Mouse (Mus musculus) midbrain, embryonic 11.5 days (tissue): ENCODE results near the gene Cracr2a. TPM values are rescaled to one million over a fixed set of nuclear protein-coding genes. Genes with fewer than 3 reads are reported as not detected.

Experiments
- ATAC-seq: fragments of 200-750 bp; cut with Nextera tagmentation; 2 replicates; pipeline ENCODE4 v1.8.0; 2017; ENCODE audit warnings: moderate TSS enrichment, moderate library complexity; ENCODE audit not compliant: low FRiP score
- DNase-seq: peaks from one replicate; pipeline ENCODE4 v3.0.0; 2015; ENCODE audit warnings: low spot score; ENCODE audit errors: missing footprints
- H3K27ac ChIP-seq: fragments of 300-500 bp; sonication (generic); 2 replicates; pipeline ENCODE4 v1.5.1; 2014; ENCODE audit warnings: low read depth, low read length
- H3K27me3 ChIP-seq: fragments of 300-500 bp; sonication (generic); 2 replicates; pipeline ENCODE4 v1.6.1; 2014; ENCODE audit warnings: mild to moderate bottlenecking, low read length, moderate library complexity, mixed read lengths; ENCODE audit not compliant: control insufficient read depth, insufficient read depth
- H3K36me3 ChIP-seq: fragments of 300-500 bp; sonication (generic); 2 replicates; pipeline ENCODE4 v1.6.1; 2014; ENCODE audit warnings: mild to moderate bottlenecking, low read length, moderate library complexity, mixed read lengths; ENCODE audit not compliant: control insufficient read depth, insufficient read depth
- H3K4me1 ChIP-seq: fragments of 300-500 bp; sonication (generic); 2 replicates; pipeline ENCODE4 v1.6.1; 2014; ENCODE audit warnings: low read length; ENCODE audit not compliant: control insufficient read depth, insufficient read depth
- H3K4me2 ChIP-seq: fragments of 300-500 bp; sonication (generic); 2 replicates; pipeline ENCODE4 v1.6.1; 2014; ENCODE audit warnings: mild to moderate bottlenecking, moderate library complexity
- H3K4me3 ChIP-seq: fragments of 300-500 bp; sonication (generic); 2 replicates; pipeline ENCODE4 v1.5.1; 2014; ENCODE audit warnings: low read depth, low read length
- H3K9ac ChIP-seq: fragments of 300-500 bp; sonication (generic); 2 replicates; pipeline ENCODE4 v1.6.1; 2014; ENCODE audit warnings: low read length
- H3K9me3 ChIP-seq: fragments of 300-500 bp; sonication (generic); 2 replicates; pipeline ENCODE4 v1.6.1; 2016; ENCODE audit warnings: low read length; ENCODE audit not compliant: control insufficient read depth
- WGBS: fragments of 180-500 bp; shearing (Covaris S2); extraction: QIAGEN DNeasy Blood & Tissue Kit; methylation state at CpG from one replicate; pipeline ENCODE4 v1.1.7; 2014; 5-methylcytosine and 5-hydroxymethylcytosine counted together
- polyA plus RNA-seq: library from polyadenylated mRNA; unstranded; fragments of >200 nt; fragmentation: Nextera tagmentation; extraction: Ambion mirVana; gene quantifications from 2 replicates; pipeline ENCODE4 v1.2.1, GENCODE M21; 2014

Cracr2a gene
- polyA plus RNA-seq, 1 experiment from 2014 or later, result 0.34 TPM

GRCm38 (mm10) chr6:127578316-127578715 lies 17.2 kb downstream of the Cracr2a start:
- no peaks in the 10 kb centered on the region for H3K9me3 ChIP-seq
- H3K4me3 ChIP-seq, result no peak overlapping the region
- DNase-seq (peak; percentile 74), ATAC-seq (no peak)
- H3K36me3 ChIP-seq, result no peaks in the 10 kb centered on the region
- WGBS, result 75% methylated on average over 7 of the region's 7 CpGs
- no peaks in the 10 kb centered on the region for H3K4me1 ChIP-seq
- no peaks in the 10 kb centered on the region for H3K27me3 ChIP-seq
- no peak overlapping the region for H3K27ac ChIP-seq
- H3K9ac ChIP-seq, result no peak overlapping the region
- no peak overlapping the region for H3K4me2 ChIP-seq

- Histone ChIP-seq H3K27me3 (no peaks in the 10 kb centered on the region), H3K4me2 (no peak overlapping the region), H3K27ac (no peak overlapping the region), H3K9ac (no peak overlapping the region), H3K9me3 (no peaks in the 10 kb centered on the region), H3K4me1 (no peaks in the 10 kb centered on the region), H3K4me3 (no peak overlapping the region), H3K36me3 (no peaks in the 10 kb centered on the region)
- WGBS, result 72% methylated on average over 5 of the region's 5 CpGs
- ATAC-seq (no peak), DNase-seq (peak; percentile 66)
Measured at GRCm38 (mm10) chr6:127578810-127579209, 17.7 kb downstream of the Cracr2a start.

GRCm38 (mm10) chr6:127581915-127582314 lies 20.8 kb downstream of the Cracr2a start:
- WGBS, result 59% methylated on average over 12 of the region's 12 CpGs
- H3K27ac ChIP-seq, result no peak overlapping the region
- no peak overlapping the region for H3K4me3 ChIP-seq
- H3K9ac ChIP-seq, result no peak overlapping the region
- DNase-seq (no peak), ATAC-seq (no peak)
- no peaks in the 10 kb centered on the region for H3K27me3 ChIP-seq
- no peaks in the 10 kb centered on the region for H3K9me3 ChIP-seq
- H3K36me3 ChIP-seq, result no peaks in the 10 kb centered on the region
- H3K4me1 ChIP-seq, result no peaks in the 10 kb centered on the region
- no peak overlapping the region for H3K4me2 ChIP-seq

GRCm38 (mm10) chr6:127582391-127583176 lies 21.4 kb downstream of the Cracr2a start:
- Histone ChIP-seq H3K4me1 (no peaks in the 10 kb centered on the region), H3K27ac (no peak overlapping the region), H3K27me3 (no peaks in the 10 kb centered on the region), H3K4me3 (no peak overlapping the region), H3K36me3 (no peaks in the 10 kb centered on the region), H3K9me3 (no peaks in the 10 kb centered on the region), H3K9ac (no peak overlapping the region; the same call in 1 of the 2 replicates), H3K4me2 (peak overlapping the region; percentile 6; the same call in 1 of the 2 replicates)
- peak; percentile 44; the same call in 1 of the 2 replicates for ATAC-seq
- DNase-seq, result peak; percentile 99
- WGBS, result 15% methylated on average over 15 of the region's 15 CpGs

GRCm38 (mm10) chr6:127591467-127591866 lies 30.3 kb downstream of the Cracr2a start:
- H3K9me3 ChIP-seq, result no peaks in the 10 kb centered on the region
- DNase-seq (no peak), ATAC-seq (no peak)
- H3K9ac ChIP-seq, result no peak overlapping the region
- no peak overlapping the region for H3K4me2 ChIP-seq
- H3K27me3 ChIP-seq, result no peaks in the 10 kb centered on the region
- H3K4me3 ChIP-seq, result no peak overlapping the region
- no peak overlapping the region for H3K27ac ChIP-seq
- H3K4me1 ChIP-seq, result no peaks in the 10 kb centered on the region
- no peaks in the 10 kb centered on the region for H3K36me3 ChIP-seq
- 73% methylated on average over 3 of the region's 3 CpGs for WGBS

- Histone ChIP-seq H3K4me1 (no peaks in the 10 kb centered on the region), H3K36me3 (no peaks in the 10 kb centered on the region), H3K4me3 (no peak overlapping the region), H3K9me3 (no peaks in the 10 kb centered on the region), H3K27ac (no peak overlapping the region), H3K27me3 (no peaks in the 10 kb centered on the region), H3K9ac (no peak overlapping the region), H3K4me2 (no peak overlapping the region)
- ATAC-seq, result no peak
- DNase-seq, result no peak
- WGBS, result 61% methylated on average over 4 of the region's 4 CpGs
Measured at GRCm38 (mm10) chr6:127593487-127593886, 32.3 kb downstream of the Cracr2a start.

- no peaks in the 10 kb centered on the region for H3K36me3 ChIP-seq
- no peak overlapping the region for H3K27ac ChIP-seq
Measured at GRCm38 (mm10) chr6:127599280-127599679, 38.1 kb downstream of the Cracr2a start.

GRCm38 (mm10) chr6:127605067-127606025 lies 44.2 kb downstream of the Cracr2a start:
- no peaks in the 10 kb centered on the region; the same call in 1 of the 2 replicates for H3K9me3 ChIP-seq
- ATAC-seq, result no peak
- H3K9ac ChIP-seq, result no peak overlapping the region
- H3K36me3 ChIP-seq, result no peaks in the 10 kb centered on the region
- WGBS, result 78% methylated on average over 15 of the region's 15 CpGs
- H3K4me3 ChIP-seq, result no peak overlapping the region
- H3K4me2 ChIP-seq, result no peak overlapping the region
- no peak for DNase-seq
- H3K27ac ChIP-seq, result no peak overlapping the region
- no peaks in the 10 kb centered on the region for H3K27me3 ChIP-seq
- H3K4me1 ChIP-seq, result no peaks in the 10 kb centered on the region

More at GRCm38 (mm10) chr6:127599280-127599679, 38.1 kb downstream of the Cracr2a start:
- WGBS, result 78% methylated on average over 6 of the region's 6 CpGs
- DNase-seq (no peak), ATAC-seq (no peak)
- no peak overlapping the region for H3K9ac ChIP-seq
- no peak overlapping the region for H3K4me3 ChIP-seq
- H3K9me3 ChIP-seq, result no peaks in the 10 kb centered on the region; the same call in 1 of the 2 replicates
- no peak overlapping the region for H3K4me2 ChIP-seq
- no peaks in the 10 kb centered on the region for H3K4me1 ChIP-seq
- H3K27me3 ChIP-seq, result no peaks in the 10 kb centered on the region

- Histone ChIP-seq H3K9me3 (no peaks in the 10 kb centered on the region), H3K36me3 (no peaks in the 10 kb centered on the region), H3K4me2 (no peak overlapping the region), H3K4me3 (no peak overlapping the region), H3K27me3 (no peaks in the 10 kb centered on the region), H3K27ac (no peak overlapping the region), H3K4me1 (peaks cover 3% of the 10 kb centered on the region; the same call in 1 of the 2 replicates), H3K9ac (no peak overlapping the region)
- DNase-seq (no peak), ATAC-seq (no peak)
Measured at GRCm38 (mm10) chr6:127609673-127610072, 48.5 kb downstream of the Cracr2a start.
